Mouse (Mus musculus): ENCODE results near the gene Ppp1r14a.

DNA sequence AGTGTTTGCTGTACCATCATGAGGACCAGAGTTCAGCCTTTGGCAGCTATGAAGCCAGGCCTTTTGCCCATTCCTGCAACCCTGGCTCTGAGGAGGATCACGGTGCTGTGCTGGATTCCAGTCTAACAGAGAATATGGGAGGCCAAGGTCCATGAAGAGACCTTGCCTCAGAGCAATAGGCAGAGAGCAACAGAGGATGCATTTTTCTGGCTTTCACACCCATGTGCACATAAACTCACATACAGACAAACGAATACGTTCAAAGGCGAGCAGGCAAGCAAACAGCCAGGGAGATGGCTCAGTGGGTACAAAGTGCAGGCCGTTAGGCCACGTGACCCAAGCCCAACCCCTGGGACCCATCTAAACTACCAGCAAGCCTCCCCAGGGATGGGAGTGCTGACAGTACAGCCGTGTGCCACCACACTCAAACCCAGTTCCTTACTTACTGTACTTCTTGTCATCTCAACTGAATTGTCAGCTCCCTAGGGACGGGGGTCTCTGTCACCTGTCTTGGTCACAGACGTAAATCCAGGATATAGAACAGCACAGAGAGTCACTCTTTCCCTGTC, 49.3 kb downstream of the Ppp1r14a start:
- TF ChIP-seq POLR2A (IDR thresholded peaks at IDR 0.05; ENCODE audit: control insufficient read depth, low read depth, low read length) (no peak), CTCF (IDR thresholded peaks at IDR 0.05; ENCODE audit: control insufficient read depth, insufficient read depth, insufficient replicate concordance, low read depth, low read length) (no peak)

Measured in testis, adult 2 months (tissue).